Mouse (Mus musculus): Measurements from ENCODE around the gene Eomes. TPM values are rescaled to one million over a fixed set of nuclear protein-coding genes. Genes with fewer than 3 reads are reported as not detected.

Eomes gene
- polyA plus RNA-seq, 1 experiment from 2014 or later = 0.06 TPM

DNA sequence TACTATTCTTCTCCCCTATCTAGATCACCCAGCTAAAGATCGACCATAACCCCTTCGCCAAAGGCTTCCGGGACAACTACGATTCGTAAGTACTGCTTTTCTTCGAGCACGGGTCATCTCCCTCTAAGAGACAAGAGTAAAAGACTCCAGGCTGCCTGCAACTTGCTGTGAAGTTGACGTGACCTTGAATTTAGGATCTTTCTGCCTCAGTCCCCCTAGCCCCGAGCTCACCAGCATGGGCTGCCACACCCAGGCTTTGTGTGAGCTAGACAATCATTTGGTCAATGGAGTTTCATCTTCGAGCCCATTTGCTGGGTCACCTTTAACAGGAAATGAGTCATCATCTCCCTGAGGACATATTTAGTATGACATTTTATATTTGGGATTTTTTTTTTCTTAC is 4.2 kb downstream of the Eomes start:
- TF ChIP-seq CTCF (IDR thresholded peaks at IDR 0.05) (no peak), EP300 (IDR thresholded peaks at IDR 0.05) (no peak)
- WGBS = 77% methylated on average over 10 of the region's 10 CpGs
- Histone ChIP-seq H3K4me2 (replicated peaks; ENCODE audit: low read depth, low read length) (no peak overlapping the region), H3K9me3 (ENCODE audit: low read length) (no peaks in the 10 kb centered on the region), H3K27ac (ENCODE audit: low read length) (no peak overlapping the region), H3K4me1 (ENCODE audit: insufficient read depth, low read depth, low read length) (0 out of 2 replicates have a peak, but pooled peaks cover 2% of the 10 kb centered on the region), H3K27me3 (replicated peaks; ENCODE audit: insufficient read depth, low read length) (peaks cover 71% of the 10 kb centered on the region), H3K36me3 (ENCODE audit: insufficient read depth, low read length) (no peaks in the 10 kb centered on the region), H3K9ac (replicated peaks; ENCODE audit: low read depth) (no peak overlapping the region), H3K4me3 (ENCODE audit: low read depth, low read length) (no peak overlapping the region)
- DNase-seq (ENCODE audit: low spot score) = no peak
- ATAC-seq = no peak

- no peaks in the 10 kb centered on the region for H3K9me3 ChIP-seq (ENCODE audit: low read length)
- no peak overlapping the region for H3K27ac ChIP-seq (ENCODE audit: low read length)
- peaks cover 38% of the 10 kb centered on the region for H3K27me3 ChIP-seq (replicated peaks; ENCODE audit: insufficient read depth, low read length)
- 2% methylated on average over 32 of the region's 32 CpGs for WGBS
- no peaks in the 10 kb centered on the region; the same call in 1 of the 2 replicates for H3K4me1 ChIP-seq (ENCODE audit: insufficient read depth, low read depth, low read length)
- H3K9ac ChIP-seq (replicated peaks; ENCODE audit: low read depth) = no peak overlapping the region
- no peaks in the 10 kb centered on the region for H3K36me3 ChIP-seq (ENCODE audit: insufficient read depth, low read length)
- no peak for TF ChIP-seq CTCF (IDR thresholded peaks at IDR 0.05)
- TF ChIP-seq EP300 (IDR thresholded peaks at IDR 0.05) = no peak
- H3K4me3 ChIP-seq (ENCODE audit: low read depth, low read length) = no peak overlapping the region
- no peak for ATAC-seq
- no peak overlapping the region for H3K4me2 ChIP-seq (replicated peaks; ENCODE audit: low read depth, low read length)
- no peak for DNase-seq (ENCODE audit: low spot score)
These were observed 8.5 kb downstream of the Eomes start for GRCm38 (mm10) chr9:118486361-118487095.

- H3K4me3 ChIP-seq (ENCODE audit: low read depth, low read length) = no peak overlapping the region
- H3K4me2 ChIP-seq (replicated peaks; ENCODE audit: low read depth, low read length) = no peak overlapping the region
- H3K4me1 ChIP-seq (ENCODE audit: insufficient read depth, low read depth, low read length) = no peaks in the 10 kb centered on the region; the same call in 1 of the 2 replicates
- no peaks in the 10 kb centered on the region for H3K36me3 ChIP-seq (ENCODE audit: insufficient read depth, low read length)
- no peak overlapping the region for H3K9ac ChIP-seq (replicated peaks; ENCODE audit: low read depth)
- H3K27me3 ChIP-seq (replicated peaks; ENCODE audit: insufficient read depth, low read length) = peaks cover 32% of the 10 kb centered on the region
- WGBS = 2% methylated on average over 9 of the region's 9 CpGs
- TF ChIP-seq EP300 (IDR thresholded peaks at IDR 0.05) = no peak
- TF ChIP-seq CTCF (IDR thresholded peaks at IDR 0.05) = no peak
- ATAC-seq = no peak
- DNase-seq (ENCODE audit: low spot score) = no peak
- H3K9me3 ChIP-seq (ENCODE audit: low read length) = no peaks in the 10 kb centered on the region
- H3K27ac ChIP-seq (ENCODE audit: low read length) = no peak overlapping the region
These were observed 9.0 kb downstream of the Eomes start for GRCm38 (mm10) chr9:118487096-118487395.

DNA sequence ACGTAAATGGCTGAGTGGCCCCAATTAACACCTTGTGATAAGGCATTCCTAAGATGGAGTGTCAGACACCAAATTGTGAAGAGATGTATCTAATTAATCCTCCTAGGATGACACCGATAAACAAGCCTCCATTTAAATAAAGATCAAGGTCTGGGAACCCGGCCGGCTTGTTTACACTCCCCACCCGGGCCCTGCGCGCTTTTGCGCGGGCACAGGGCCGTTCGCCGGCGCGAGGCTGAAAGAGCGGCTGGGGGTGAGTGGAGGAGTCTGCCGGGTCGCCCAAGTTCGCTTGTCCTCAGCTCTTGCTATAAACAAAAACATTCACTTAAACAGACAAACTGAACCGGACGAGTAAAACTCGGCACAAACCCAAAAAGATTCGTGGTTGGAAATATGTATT is 9.6 kb downstream of the Eomes start:
- Histone ChIP-seq H3K27me3 (replicated peaks; ENCODE audit: insufficient read depth, low read length) (peaks cover 27% of the 10 kb centered on the region), H3K4me1 (ENCODE audit: insufficient read depth, low read depth, low read length) (no peaks in the 10 kb centered on the region; the same call in 1 of the 2 replicates), H3K36me3 (ENCODE audit: insufficient read depth, low read length) (no peaks in the 10 kb centered on the region), H3K9me3 (ENCODE audit: low read length) (no peaks in the 10 kb centered on the region), H3K9ac (replicated peaks; ENCODE audit: low read depth) (no peak overlapping the region), H3K4me3 (ENCODE audit: low read depth, low read length) (peak overlapping the region; percentile 37), H3K4me2 (replicated peaks; ENCODE audit: low read depth, low read length) (peak overlapping the region; percentile 59), H3K27ac (ENCODE audit: low read length) (no peak overlapping the region)
- TF ChIP-seq CTCF (IDR thresholded peaks at IDR 0.05) (no peak), EP300 (IDR thresholded peaks at IDR 0.05) (no peak)
- no peak for ATAC-seq
- WGBS = 2% methylated on average over 22 of the region's 22 CpGs
- no peak for DNase-seq (ENCODE audit: low spot score)

DNA sequence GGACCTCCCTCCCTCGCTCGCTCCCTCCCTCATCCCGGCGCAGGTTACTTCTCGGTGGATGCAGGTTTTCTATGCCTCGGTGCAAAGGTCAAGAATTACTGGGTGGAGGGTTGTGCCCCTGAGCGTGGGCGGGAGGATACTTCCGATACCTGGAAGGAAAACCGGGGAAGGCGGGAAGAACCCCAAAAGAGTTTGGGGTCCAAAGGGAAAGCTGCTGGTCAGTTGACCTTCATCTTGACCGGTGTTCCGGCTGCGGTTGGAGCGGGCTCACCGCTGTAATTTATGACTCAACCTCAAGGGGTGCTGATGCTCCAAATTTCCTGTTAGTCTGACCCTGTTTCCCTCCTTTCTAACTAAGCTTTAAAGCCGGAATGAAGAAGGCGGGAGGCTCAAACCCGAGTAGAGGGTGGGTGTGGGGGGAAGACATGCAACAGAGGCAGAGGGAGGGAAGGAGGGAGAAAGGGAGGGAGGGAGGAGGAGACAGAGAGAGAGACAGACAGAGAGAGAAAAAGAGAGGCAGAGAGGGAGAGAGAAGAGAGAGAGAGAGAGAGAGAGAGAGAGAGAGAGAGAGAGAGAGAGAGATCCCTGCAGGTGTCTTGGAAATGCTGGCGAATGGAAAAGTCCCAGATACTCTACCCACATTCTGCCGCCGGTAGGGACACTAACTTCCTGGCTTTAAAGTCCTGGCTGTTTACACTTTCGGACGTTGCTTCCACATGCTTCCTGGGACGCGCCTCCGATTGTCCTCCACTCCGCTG is 10.3 kb downstream of the Eomes start:
- Histone ChIP-seq H3K36me3 (ENCODE audit: insufficient read depth, low read length) (no peaks in the 10 kb centered on the region), H3K9ac (replicated peaks; ENCODE audit: low read depth) (no peak overlapping the region), H3K4me1 (ENCODE audit: insufficient read depth, low read depth, low read length) (no peaks in the 10 kb centered on the region; the same call in 1 of the 2 replicates), H3K4me2 (replicated peaks; ENCODE audit: low read depth, low read length) (peak overlapping the region; percentile 59), H3K9me3 (ENCODE audit: low read length) (no peaks in the 10 kb centered on the region), H3K27me3 (replicated peaks; ENCODE audit: insufficient read depth, low read length) (peaks cover 22% of the 10 kb centered on the region), H3K4me3 (ENCODE audit: low read depth, low read length) (peak overlapping the region; percentile 37), H3K27ac (ENCODE audit: low read length) (no peak overlapping the region)
- DNase-seq (ENCODE audit: low spot score) = peak; percentile 81
- under 1% methylated on average over 28 of the region's 28 CpGs for WGBS
- peak; percentile 45; the same call in 1 of the 2 replicates for ATAC-seq
- TF ChIP-seq CTCF (IDR thresholded peaks at IDR 0.05) (peak; percentile 65), EP300 (IDR thresholded peaks at IDR 0.05) (no peak)

DNA sequence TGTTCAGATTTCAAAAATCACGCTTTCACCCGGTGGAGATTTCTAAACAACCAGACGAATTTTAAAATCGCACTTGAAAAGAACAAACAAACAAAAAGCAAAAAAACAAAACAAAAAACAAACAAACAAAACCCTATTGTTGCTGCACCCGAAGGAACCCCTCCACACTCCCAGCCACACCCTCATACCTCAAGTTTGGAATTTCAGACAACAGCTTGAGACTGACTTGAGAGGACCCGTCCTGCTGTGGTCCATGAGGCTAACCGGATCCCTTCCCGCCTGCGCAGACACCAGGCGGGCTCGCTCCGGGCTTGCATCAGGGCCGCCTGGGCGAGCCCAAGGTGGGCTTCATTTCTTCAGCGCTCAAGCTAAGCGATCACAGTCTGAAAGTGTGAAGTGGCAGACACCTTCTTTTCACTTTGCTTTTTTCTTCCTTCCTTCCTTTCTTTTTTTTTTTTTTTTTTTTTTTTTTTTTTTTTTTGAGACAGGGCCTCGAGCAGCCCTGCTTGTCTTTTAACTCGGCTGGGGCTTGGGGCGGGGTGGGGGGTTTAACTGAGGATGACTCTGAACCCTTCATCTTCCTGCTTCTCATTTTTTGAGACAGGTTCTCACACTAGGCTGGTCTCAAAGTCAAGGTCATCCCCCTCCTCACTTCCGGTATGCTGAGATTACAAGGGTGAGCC is 11.0 kb downstream of the Eomes start:
- Histone ChIP-seq H3K9me3 (ENCODE audit: low read length) (no peaks in the 10 kb centered on the region), H3K4me3 (ENCODE audit: low read depth, low read length) (peak overlapping the region; percentile 37), H3K9ac (replicated peaks; ENCODE audit: low read depth) (no peak overlapping the region), H3K27me3 (replicated peaks; ENCODE audit: insufficient read depth, low read length) (peaks cover 22% of the 10 kb centered on the region), H3K36me3 (ENCODE audit: insufficient read depth, low read length) (no peaks in the 10 kb centered on the region), H3K4me2 (replicated peaks; ENCODE audit: low read depth, low read length) (peak overlapping the region; percentile 59), H3K4me1 (ENCODE audit: insufficient read depth, low read depth, low read length) (no peaks in the 10 kb centered on the region; the same call in 1 of the 2 replicates), H3K27ac (ENCODE audit: low read length) (no peak overlapping the region)
- TF ChIP-seq CTCF (IDR thresholded peaks at IDR 0.05) (no peak), EP300 (IDR thresholded peaks at IDR 0.05) (no peak)
- 1% methylated on average over 20 of the region's 20 CpGs for WGBS
- DNase-seq (ENCODE audit: low spot score) (peak; percentile 28), ATAC-seq (peak; percentile 20)

Data from lung, postnatal 0 days (tissue).